Mouse (Mus musculus) neural tube, embryonic 14.5 days (tissue): ENCODE data around the gene Fbxo11. TPM values are rescaled to one million over a fixed set of nuclear protein-coding genes. Genes with fewer than 3 reads are reported as not detected.
"Not testable (repeated sequence)": the region's sequence is repeated elsewhere in the genome, so short reads cannot be mapped to it uniquely, and the experiment has no call there.

Experiments used
- ATAC-seq: fragments of 200-750 bp; cut with Nextera tagmentation; 2 replicates; pipeline ENCODE4 v1.8.0; 2017; ENCODE audit warnings: low read depth, mild to moderate bottlenecking, moderate TSS enrichment, moderate library complexity
- H3K27ac ChIP-seq: fragments of 300-500 bp; sonication (generic); 2 replicates; pipeline ENCODE4 v1.5.1; 2014; ENCODE audit warnings: low read depth, mild to moderate bottlenecking, control low read depth, low read length, moderate library complexity, mixed read lengths
- H3K27me3 ChIP-seq: fragments of 300-500 bp; sonication (generic); 2 replicates; pipeline ENCODE4 v1.6.1; 2014; ENCODE audit warnings: low read length; ENCODE audit not compliant: control insufficient read depth, insufficient read depth
- H3K36me3 ChIP-seq: fragments of 300-500 bp; sonication (generic); 2 replicates; pipeline ENCODE4 v1.6.1; 2014; ENCODE audit warnings: low read length, mixed read lengths; ENCODE audit not compliant: control insufficient read depth, insufficient read depth
- H3K4me1 ChIP-seq: fragments of 300-500 bp; sonication (generic); 2 replicates; pipeline ENCODE4 v1.6.1; 2014; ENCODE audit warnings: low read length; ENCODE audit not compliant: control insufficient read depth, insufficient read depth
- H3K4me2 ChIP-seq: fragments of 300-500 bp; sonication (generic); 2 replicates; pipeline ENCODE4 v1.6.1; 2014; ENCODE audit warnings: mild to moderate bottlenecking, low read depth, low read length, control low read depth
- H3K4me3 ChIP-seq: fragments of 300-500 bp; sonication (generic); 2 replicates; pipeline ENCODE4 v1.5.1; 2014; ENCODE audit warnings: low read depth, low read length, control low read depth, mixed read lengths
- H3K9ac ChIP-seq: fragments of 300-500 bp; sonication (generic); replicated peaks from 2 replicates; pipeline ENCODE4 v1.6.1; 2014; ENCODE audit warnings: low read depth, mild to moderate bottlenecking, control low read depth, low read length, mixed read lengths
- H3K9me3 ChIP-seq: fragments of 300-500 bp; sonication (generic); 2 replicates; pipeline ENCODE4 v1.6.1; 2016; ENCODE audit warnings: low read length; ENCODE audit not compliant: control insufficient read depth
- WGBS: fragments of 180-500 bp; shearing (Covaris S2); extraction: QIAGEN DNeasy Blood & Tissue Kit; methylation state at CpG from one replicate; pipeline ENCODE4 v1.1.7; 2014; 5-methylcytosine and 5-hydroxymethylcytosine counted together
- polyA plus RNA-seq: library from polyadenylated mRNA; unstranded; fragments of >200 nt; fragmentation: Nextera tagmentation; extraction: Ambion mirVana; gene quantifications from 2 replicates; pipeline ENCODE4 v1.2.1, GENCODE M21; 2014

The Fbxo11 gene
- polyA plus RNA-seq, 1 experiment from 2014 or later: 47.7 TPM

DNA sequence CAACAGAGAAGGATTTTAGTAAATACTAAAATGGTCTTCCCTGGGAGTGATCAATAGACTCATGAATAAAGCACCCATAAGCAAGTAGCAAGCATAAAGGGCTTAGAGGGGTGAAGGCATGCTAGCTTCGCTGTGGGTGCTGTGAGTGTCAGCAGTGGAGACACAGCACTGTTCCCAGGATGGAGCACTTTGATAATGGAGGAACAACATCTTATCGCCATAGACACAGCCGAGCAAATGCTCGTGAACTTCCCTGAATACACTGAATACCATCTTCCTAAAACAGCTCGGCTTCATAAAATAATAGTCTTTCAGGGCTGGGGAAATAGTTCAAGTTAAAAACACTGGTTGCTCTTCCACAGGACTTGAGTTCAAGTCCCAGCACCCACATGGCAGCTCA lies 33.3 kb downstream of the Fbxo11 start:
- Histone ChIP-seq H3K27ac (no peak overlapping the region), H3K4me2 (no peak overlapping the region), H3K4me3 (no peak overlapping the region), H3K4me1 (0 out of 2 replicates have a peak, but pooled peaks cover 3% of the 10 kb centered on the region), H3K27me3 (no peaks in the 10 kb centered on the region), H3K9me3 (no peaks in the 10 kb centered on the region), H3K9ac (no peak overlapping the region), H3K36me3 (no peaks in the 10 kb centered on the region)
- WGBS: 87% methylated on average over 5 of the region's 5 CpGs
- no peak for ATAC-seq

DNA sequence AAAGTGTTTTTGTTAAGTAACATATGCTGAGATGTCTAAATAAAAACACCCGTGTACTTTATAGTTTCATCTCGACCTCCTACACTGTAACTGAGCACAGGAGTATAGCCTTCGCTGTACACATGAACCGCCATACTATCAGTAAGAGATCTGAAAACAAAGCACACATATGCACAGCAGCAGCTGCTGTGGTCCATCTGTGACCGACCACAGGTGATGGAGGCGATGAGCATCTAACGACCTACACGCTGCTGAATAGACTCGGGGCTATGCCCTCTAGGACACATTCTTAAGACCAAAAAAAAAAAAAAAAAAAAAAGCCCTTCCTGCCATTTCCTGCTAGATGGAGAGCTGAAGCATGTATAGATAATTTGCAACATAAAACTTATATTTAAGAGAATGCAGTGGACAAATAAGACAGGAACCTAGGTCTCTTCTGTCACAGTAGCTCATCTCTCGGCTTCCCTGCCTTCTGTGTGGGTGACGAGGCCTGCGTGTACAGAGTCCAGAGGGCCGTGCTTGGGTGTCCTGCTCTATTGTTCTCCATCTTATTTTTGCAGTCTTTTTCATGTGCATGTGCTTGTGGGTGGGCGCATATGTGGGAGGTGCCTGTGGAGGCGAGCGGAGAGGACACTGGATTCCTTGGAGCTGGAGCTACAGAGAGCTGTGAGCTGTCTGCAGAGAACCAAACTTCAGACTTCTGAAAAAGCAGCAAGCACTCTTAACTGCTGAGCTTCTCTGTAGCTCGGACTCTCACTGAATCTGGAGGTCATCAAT lies 35.7 kb downstream of the Fbxo11 start:
- H3K27ac ChIP-seq: no peak overlapping the region
- H3K4me3 ChIP-seq: no peak overlapping the region
- H3K4me1 ChIP-seq: peaks cover 8% of the 10 kb centered on the region; the same call in 1 of the 2 replicates
- no peak overlapping the region for H3K9ac ChIP-seq
- no peak overlapping the region for H3K4me2 ChIP-seq
- no peaks in the 10 kb centered on the region for H3K9me3 ChIP-seq
- no peak for ATAC-seq
- 76% methylated on average over 17 of the region's 17 CpGs for WGBS
- H3K36me3 ChIP-seq: no peaks in the 10 kb centered on the region
- no peaks in the 10 kb centered on the region for H3K27me3 ChIP-seq

DNA sequence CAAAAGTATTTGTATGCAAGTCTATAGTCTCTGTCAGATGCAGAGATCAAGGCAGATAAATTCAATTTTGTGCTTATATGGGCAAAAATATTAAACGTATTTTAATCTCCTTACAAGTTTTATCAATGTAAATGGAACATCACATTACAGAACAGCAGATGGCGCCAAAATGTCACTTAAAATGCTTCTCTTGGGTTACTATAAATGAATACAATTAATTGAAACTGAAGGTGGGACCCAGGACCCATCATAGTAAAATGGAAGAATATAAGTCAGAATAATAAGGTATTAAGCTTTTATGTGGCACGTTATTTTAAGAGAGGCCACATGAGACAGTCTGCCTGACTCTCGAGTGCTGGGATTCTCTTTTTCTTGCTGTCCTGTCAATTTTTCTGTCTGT lies 39.9 kb downstream of the Fbxo11 start:
- H3K27ac ChIP-seq: no peak overlapping the region
- H3K4me2 ChIP-seq: no peak overlapping the region
- H3K9me3 ChIP-seq: no peaks in the 10 kb centered on the region
- no peak overlapping the region for H3K9ac ChIP-seq
- no peak overlapping the region for H3K4me3 ChIP-seq
- 47% methylated on average over 4 of the region's 4 CpGs for WGBS
- peaks cover 4% of the 10 kb centered on the region; the same call in 1 of the 2 replicates for H3K4me1 ChIP-seq
- no peak for ATAC-seq
- H3K36me3 ChIP-seq: no peaks in the 10 kb centered on the region
- H3K27me3 ChIP-seq: no peaks in the 10 kb centered on the region

DNA sequence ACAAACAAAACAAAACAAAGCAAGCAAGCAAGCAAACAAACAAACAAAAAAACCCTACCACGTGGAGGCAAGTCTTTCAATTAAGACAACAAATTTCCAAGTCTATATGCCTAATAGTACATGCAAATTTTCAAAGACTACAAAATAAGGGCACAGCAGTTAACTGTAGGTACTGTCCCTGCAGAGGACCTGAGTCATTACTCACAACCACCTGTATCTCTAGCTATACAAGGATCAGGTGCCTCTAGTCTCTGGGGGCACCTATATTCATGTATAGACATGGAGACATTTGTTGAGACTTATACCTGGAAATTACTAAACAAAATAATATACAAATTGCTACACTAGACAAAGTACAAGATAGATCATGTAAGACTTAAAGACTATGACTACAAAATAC lies 41.2 kb downstream of the Fbxo11 start:
- WGBS: 97% methylated on average over 1 of the region's 1 CpGs
- ATAC-seq: no peak
- Histone ChIP-seq H3K4me2 (no peak overlapping the region), H3K9ac (no peak overlapping the region), H3K4me1 (peaks cover 4% of the 10 kb centered on the region; the same call in 1 of the 2 replicates), H3K36me3 (no peaks in the 10 kb centered on the region), H3K27ac (no peak overlapping the region), H3K27me3 (no peaks in the 10 kb centered on the region), H3K9me3 (no peaks in the 10 kb centered on the region), H3K4me3 (no peak overlapping the region)

DNA sequence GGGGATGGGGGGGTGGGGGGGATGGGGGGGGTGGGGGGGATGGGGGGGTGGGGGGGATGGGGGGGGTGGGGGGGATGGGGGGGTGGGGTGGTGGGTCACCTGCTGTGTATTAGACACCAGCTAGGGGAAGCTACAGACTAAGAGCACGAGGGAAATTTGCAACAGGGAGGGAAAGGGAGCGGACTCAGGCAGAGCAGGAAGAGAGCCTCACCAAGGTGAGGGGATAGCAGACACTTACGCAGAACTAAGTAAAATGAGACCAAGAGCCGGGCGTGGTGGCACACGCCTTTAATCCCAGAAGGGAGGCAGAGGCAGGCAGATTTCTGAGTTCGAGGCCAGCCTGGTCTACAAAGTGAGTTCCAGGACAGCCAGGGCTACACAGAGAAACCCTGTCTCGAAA lies 49.1 kb downstream of the Fbxo11 start:
- H3K4me2 ChIP-seq, H3K9me3 ChIP-seq, H3K4me1 ChIP-seq, H3K27me3 ChIP-seq, H3K9ac ChIP-seq, H3K4me3 ChIP-seq, H3K27ac ChIP-seq, ATAC-seq: not testable (repeated sequence)
- H3K36me3 ChIP-seq: peaks cover 17% of the 10 kb centered on the region
- 95% methylated on average over 8 of the region's 8 CpGs for WGBS

DNA sequence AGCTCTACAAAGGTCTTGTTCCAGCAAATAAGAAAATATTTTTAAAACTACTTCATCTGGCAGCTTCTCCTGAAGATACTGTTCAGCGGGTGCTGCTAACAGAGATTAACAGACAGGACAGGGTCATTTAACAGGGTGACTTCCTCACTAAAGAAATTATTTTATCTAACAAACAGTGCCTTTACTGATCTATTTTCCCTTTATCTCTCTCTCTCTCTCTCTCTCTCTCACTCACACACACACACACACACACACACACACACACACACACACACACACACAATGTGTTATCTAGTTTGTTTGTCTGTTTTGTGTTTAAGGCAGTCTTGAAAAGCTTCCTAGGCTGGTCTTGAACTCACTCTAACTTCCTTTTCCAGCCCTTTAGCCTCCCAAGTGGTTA lies 50.6 kb downstream of the Fbxo11 start:
- no peak for ATAC-seq
- 79% methylated on average over 1 of the region's 1 CpGs for WGBS
- H3K4me2 ChIP-seq: no peak overlapping the region
- H3K4me3 ChIP-seq: no peak overlapping the region
- H3K9ac ChIP-seq: no peak overlapping the region
- H3K27ac ChIP-seq: no peak overlapping the region
- H3K4me1 ChIP-seq: no peaks in the 10 kb centered on the region
- H3K9me3 ChIP-seq: no peaks in the 10 kb centered on the region
- peaks cover 27% of the 10 kb centered on the region for H3K36me3 ChIP-seq
- no peaks in the 10 kb centered on the region for H3K27me3 ChIP-seq

DNA sequence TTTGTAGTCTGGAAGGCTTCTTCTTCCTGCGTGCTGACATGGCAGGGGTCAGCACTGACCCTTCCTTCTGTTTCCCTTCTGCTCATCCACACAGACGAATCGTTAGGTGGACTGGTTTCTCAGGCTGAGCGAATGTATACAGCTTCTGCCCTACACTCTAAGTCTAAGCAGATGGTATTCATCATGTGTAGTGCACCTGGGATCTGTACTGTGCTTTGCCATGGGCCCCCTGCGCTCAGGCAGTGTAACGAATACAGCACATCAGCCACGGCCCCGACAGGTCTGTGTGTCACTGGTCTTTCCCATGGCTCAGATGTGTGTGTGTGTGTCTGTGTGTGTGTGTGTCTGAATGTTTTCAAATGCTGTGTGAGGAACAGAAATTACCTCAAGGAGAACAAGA lies 58.1 kb downstream of the Fbxo11 start:
- Histone ChIP-seq H3K27ac (no peak overlapping the region), H3K36me3 (peaks cover 50% of the 10 kb centered on the region), H3K4me2 (no peak overlapping the region), H3K9ac (no peak overlapping the region), H3K4me3 (no peak overlapping the region), H3K4me1 (no peaks in the 10 kb centered on the region), H3K9me3 (no peaks in the 10 kb centered on the region), H3K27me3 (no peaks in the 10 kb centered on the region)
- WGBS: 91% methylated on average over 8 of the region's 8 CpGs
- ATAC-seq: no peak

DNA sequence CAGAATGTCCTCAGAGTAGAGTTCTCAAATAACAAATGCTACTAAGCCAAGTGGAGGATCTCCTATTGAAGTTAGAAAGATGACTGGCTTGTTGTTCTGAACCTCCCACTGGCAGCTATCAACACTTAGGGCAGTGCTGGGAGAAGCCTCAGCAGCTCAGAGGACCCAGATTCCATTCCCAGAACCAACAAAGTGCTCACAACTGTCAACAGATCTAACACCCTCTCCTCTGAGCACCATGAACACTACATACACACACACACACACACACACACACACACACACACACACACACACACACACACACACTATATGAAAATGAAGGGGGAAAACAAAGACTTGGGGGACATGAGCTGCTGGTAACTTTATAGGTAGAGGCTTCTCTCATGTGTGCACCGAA lies 60.2 kb downstream of the Fbxo11 start:
- H3K4me1 ChIP-seq: no peaks in the 10 kb centered on the region
- no peaks in the 10 kb centered on the region for H3K27me3 ChIP-seq
- H3K4me2 ChIP-seq: no peak overlapping the region
- H3K9me3 ChIP-seq: no peaks in the 10 kb centered on the region
- no peak overlapping the region for H3K9ac ChIP-seq
- WGBS: 100% methylated on average over 1 of the region's 1 CpGs
- peaks cover 51% of the 10 kb centered on the region for H3K36me3 ChIP-seq
- H3K4me3 ChIP-seq: no peak overlapping the region
- ATAC-seq: no peak
- H3K27ac ChIP-seq: no peak overlapping the region

DNA sequence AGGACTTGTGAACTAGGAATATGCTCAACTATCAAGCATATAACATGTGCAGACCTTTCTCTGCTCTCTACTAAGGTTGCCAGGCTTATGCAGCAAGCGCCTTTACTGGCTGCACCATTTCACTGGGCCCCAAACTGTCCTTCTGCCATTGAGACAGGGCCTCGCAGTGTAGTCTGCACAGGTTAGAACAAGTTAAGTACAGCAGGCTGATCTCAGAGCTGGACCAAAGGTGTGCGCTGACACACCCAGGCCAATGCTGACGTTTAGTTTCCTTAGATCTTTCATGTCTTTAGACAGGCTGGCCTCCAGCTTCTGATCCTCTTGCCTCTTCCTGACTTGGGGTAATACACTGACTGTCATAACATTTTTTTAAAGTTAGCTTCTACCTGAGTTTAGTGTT lies 67.3 kb downstream of the Fbxo11 start:
- H3K4me1 ChIP-seq: no peaks in the 10 kb centered on the region
- 94% methylated on average over 4 of the region's 4 CpGs for WGBS
- H3K4me3 ChIP-seq: no peak overlapping the region
- no peaks in the 10 kb centered on the region for H3K27me3 ChIP-seq
- no peak overlapping the region for H3K9ac ChIP-seq
- peaks cover 68% of the 10 kb centered on the region for H3K36me3 ChIP-seq
- H3K4me2 ChIP-seq: no peak overlapping the region
- no peak for ATAC-seq
- no peak overlapping the region for H3K27ac ChIP-seq
- no peaks in the 10 kb centered on the region for H3K9me3 ChIP-seq
